Mouse (Mus musculus) hindbrain, postnatal 0 days (tissue): ENCODE measurements around the gene Pcid2. TPM values are rescaled to one million over a fixed set of nuclear protein-coding genes. Genes with fewer than 3 reads are reported as not detected.
A peak's percentile ranks its signal among the peaks of the same experiment; 100 is the strongest.
"Not testable (repeated sequence)": the region's sequence is repeated elsewhere in the genome, so short reads cannot be mapped to it uniquely, and the experiment has no call there.

ENCODE experiments used
- ATAC-seq: fragments of 200-750 bp; cut with Nextera tagmentation; 2 replicates; pipeline ENCODE4 v1.8.0; 2017; ENCODE audit warnings: mild to moderate bottlenecking, moderate TSS enrichment, moderate library complexity
- DNase-seq: peaks from one replicate; pipeline ENCODE4 v3.0.0-alpha.2; 2015; ENCODE audit warnings: low spot score
- H3K27ac ChIP-seq: fragments of 300-500 bp; sonication (generic); 2 replicates; pipeline ENCODE4 v1.5.1; 2014; ENCODE audit warnings: mild to moderate bottlenecking
- H3K27me3 ChIP-seq: fragments of 300-500 bp; sonication (generic); 2 replicates; pipeline ENCODE4 v1.6.1; 2014; ENCODE audit warnings: low read length, mixed read lengths; ENCODE audit not compliant: insufficient read depth
- H3K36me3 ChIP-seq: fragments of 300-500 bp; sonication (generic); 2 replicates; pipeline ENCODE4 v1.6.1; 2014; ENCODE audit warnings: low read length, mixed read lengths; ENCODE audit not compliant: insufficient read depth
- H3K4me1 ChIP-seq: fragments of 300-500 bp; sonication (generic); 2 replicates; pipeline ENCODE4 v1.6.1; 2014; ENCODE audit warnings: antibody characterized with exemption, low read length, mixed read lengths; ENCODE audit not compliant: insufficient read depth
- H3K4me2 ChIP-seq: fragments of 300-500 bp; sonication (generic); 2 replicates; pipeline ENCODE4 v1.6.1; 2014; ENCODE audit warnings: low read depth, mild to moderate bottlenecking, low read length, moderate library complexity, mixed read lengths
- H3K4me3 ChIP-seq: fragments of 300-500 bp; sonication (generic); 2 replicates; pipeline ENCODE4 v1.5.1; 2014; ENCODE audit warnings: low read length
- H3K9ac ChIP-seq: fragments of 300-500 bp; sonication (generic); replicated peaks from 2 replicates; pipeline ENCODE4 v1.6.1; 2014; ENCODE audit warnings: mild to moderate bottlenecking, low read length, moderate library complexity, mixed read lengths
- H3K9me3 ChIP-seq: fragments of 300-500 bp; sonication (generic); 2 replicates; pipeline ENCODE4 v1.6.1; 2016; ENCODE audit warnings: low read length, mixed read lengths
- CTCF ChIP-seq: IDR thresholded peaks from 2 replicates; pipeline ENCODE4 v1.5.1; 2016; ENCODE audit warnings: antibody characterized with exemption, control low read depth, low read depth
- WGBS: fragments of 180-500 bp; shearing (Covaris S2); extraction: QIAGEN DNeasy Blood & Tissue Kit; methylation state at CpG from one replicate; pipeline ENCODE4 v1.1.7; 2014; 5-methylcytosine and 5-hydroxymethylcytosine counted together
- polyA plus RNA-seq: library from polyadenylated mRNA; unstranded; fragments of >200 nt; fragmentation: Nextera tagmentation; extraction: Ambion mirVana; gene quantifications from 2 replicates; pipeline ENCODE4 v1.2.1, GENCODE M21; 2015
- total RNA-seq: library from RNA; depleted of rRNA; stranded (reverse); fragments of >200 nt; gene quantifications from 2 replicates; pipeline ENCODE4 v1.2.3, GENCODE M21; 2014

Gene Pcid2
- total and polyA plus RNA-seq, 2 experiments from 2014 or later: 29.1 to 31.5 TPM

GRCm38 (mm10) chr8:13139641-13140182 lies 34.5 kb upstream of the Pcid2 start:
- TF ChIP-seq CTCF: no peak
- DNase-seq (no peak), ATAC-seq (no peak)
- H3K27me3 ChIP-seq: no peaks in the 10 kb centered on the region
- no peak overlapping the region for H3K9ac ChIP-seq
- WGBS: 95% methylated on average over 6 of the region's 6 CpGs
- H3K4me2 ChIP-seq: no peak overlapping the region
- no peak overlapping the region for H3K27ac ChIP-seq
- H3K4me1 ChIP-seq: no peaks in the 10 kb centered on the region
- no peaks in the 10 kb centered on the region for H3K9me3 ChIP-seq
- H3K36me3 ChIP-seq: peaks cover 88% of the 10 kb centered on the region
- H3K4me3 ChIP-seq: no peak overlapping the region

- ATAC-seq, H3K4me2 ChIP-seq, H3K27me3 ChIP-seq, H3K9me3 ChIP-seq, H3K9ac ChIP-seq, H3K27ac ChIP-seq, H3K4me3 ChIP-seq, H3K4me1 ChIP-seq: not testable (repeated sequence)
- TF ChIP-seq CTCF: peak; percentile 68
- DNase-seq: peak; percentile 71
- 70% methylated on average over 9 of the region's 9 CpGs for WGBS
- H3K36me3 ChIP-seq: peaks cover 80% of the 10 kb centered on the region
Observed at GRCm38 (mm10) chr8:13132220-13132619, 27.0 kb upstream of the Pcid2 start.

- TF ChIP-seq CTCF: no peak
- DNase-seq (no peak), ATAC-seq (no peak)
- Histone ChIP-seq H3K27ac (no peak overlapping the region), H3K27me3 (no peaks in the 10 kb centered on the region), H3K36me3 (peaks cover 51% of the 10 kb centered on the region), H3K9ac (no peak overlapping the region), H3K4me1 (no peaks in the 10 kb centered on the region), H3K4me2 (no peak overlapping the region), H3K4me3 (no peak overlapping the region), H3K9me3 (no peaks in the 10 kb centered on the region)
- 93% methylated on average over 8 of the region's 8 CpGs for WGBS
Observed at GRCm38 (mm10) chr8:13124897-13125296, 19.6 kb upstream of the Pcid2 start.

DNA sequence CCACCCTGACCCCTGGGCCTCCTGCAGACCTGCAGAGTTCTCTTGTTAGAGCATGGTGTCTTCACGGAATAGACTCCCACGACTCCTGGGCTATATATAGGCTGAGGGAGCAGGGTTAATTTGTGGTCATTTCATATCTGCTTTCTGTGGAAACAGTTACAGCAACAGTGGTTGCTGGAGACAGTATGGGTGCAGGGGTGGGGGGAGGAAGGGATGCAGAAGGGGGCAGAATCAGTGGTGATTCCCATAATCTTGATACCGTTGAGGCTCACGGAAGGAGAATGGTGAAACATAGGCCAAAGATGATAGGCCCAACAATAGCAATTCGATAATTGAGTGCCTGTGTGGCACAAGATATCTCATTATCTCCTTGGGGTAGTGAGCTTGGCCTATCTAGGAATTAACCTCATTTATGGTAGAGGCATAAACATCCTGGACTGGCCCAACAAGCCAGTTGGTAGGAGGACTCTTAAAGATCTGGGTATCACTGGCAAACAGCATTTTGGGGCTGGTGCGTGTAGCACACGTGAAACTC lies 17.7 kb upstream of the Pcid2 start:
- ATAC-seq (no peak), DNase-seq (no peak)
- H3K9ac ChIP-seq: no peak overlapping the region
- no peaks in the 10 kb centered on the region for H3K4me1 ChIP-seq
- H3K27me3 ChIP-seq: no peaks in the 10 kb centered on the region
- H3K4me2 ChIP-seq: no peak overlapping the region
- TF ChIP-seq CTCF: no peak
- no peak overlapping the region for H3K27ac ChIP-seq
- no peaks in the 10 kb centered on the region for H3K9me3 ChIP-seq
- 95% methylated on average over 7 of the region's 7 CpGs for WGBS
- no peak overlapping the region for H3K4me3 ChIP-seq
- H3K36me3 ChIP-seq: peaks cover 42% of the 10 kb centered on the region

- H3K4me2 ChIP-seq: no peak overlapping the region
- DNase-seq (no peak), ATAC-seq (no peak)
- H3K36me3 ChIP-seq: peaks cover 34% of the 10 kb centered on the region
- no peak for TF ChIP-seq CTCF
- no peaks in the 10 kb centered on the region for H3K4me1 ChIP-seq
- H3K27me3 ChIP-seq: no peaks in the 10 kb centered on the region
- H3K4me3 ChIP-seq: no peak overlapping the region
- no peaks in the 10 kb centered on the region for H3K9me3 ChIP-seq
- 86% methylated on average over 7 of the region's 7 CpGs for WGBS
- H3K27ac ChIP-seq: no peak overlapping the region
- no peak overlapping the region for H3K9ac ChIP-seq
Observed at GRCm38 (mm10) chr8:13120882-13121665, 15.8 kb upstream of the Pcid2 start.

DNA sequence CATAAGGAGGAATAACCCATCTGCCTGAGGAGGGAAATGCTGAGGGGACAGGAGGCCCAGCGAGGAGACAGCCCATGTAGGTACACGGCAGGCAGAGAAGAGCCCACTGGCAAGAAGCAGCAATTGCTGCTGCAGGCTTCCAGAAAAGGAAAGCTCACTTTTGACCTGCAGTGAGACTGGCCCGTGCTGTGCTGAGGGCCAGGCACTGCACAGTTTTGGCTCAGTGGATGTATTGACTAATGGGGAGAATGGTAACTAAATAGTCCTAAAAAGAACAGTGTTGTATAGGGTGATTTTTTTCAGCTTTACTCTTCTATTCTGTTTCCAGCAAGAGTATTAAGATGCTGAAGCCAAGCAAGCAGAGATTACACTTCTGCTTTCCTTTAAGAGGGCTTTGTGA lies 13.3 kb upstream of the Pcid2 start:
- Histone ChIP-seq H3K27me3 (no peaks in the 10 kb centered on the region), H3K36me3 (peaks cover 17% of the 10 kb centered on the region), H3K9ac (no peak overlapping the region), H3K4me1 (no peaks in the 10 kb centered on the region), H3K9me3 (no peaks in the 10 kb centered on the region), H3K27ac (no peak overlapping the region), H3K4me3 (no peak overlapping the region), H3K4me2 (no peak overlapping the region)
- ATAC-seq (no peak), DNase-seq (no peak)
- 82% methylated on average over 3 of the region's 3 CpGs for WGBS
- no peak for TF ChIP-seq CTCF

- H3K36me3 ChIP-seq: peaks cover 14% of the 10 kb centered on the region; the same call in 1 of the 2 replicates
- no peaks in the 10 kb centered on the region for H3K4me1 ChIP-seq
- DNase-seq (no peak), ATAC-seq (no peak)
- H3K27me3 ChIP-seq: no peaks in the 10 kb centered on the region
- WGBS: 93% methylated on average over 2 of the region's 2 CpGs
- no peak overlapping the region for H3K9ac ChIP-seq
- no peak overlapping the region for H3K4me2 ChIP-seq
- no peak overlapping the region for H3K27ac ChIP-seq
- no peak overlapping the region for H3K4me3 ChIP-seq
- TF ChIP-seq CTCF: no peak
- no peaks in the 10 kb centered on the region for H3K9me3 ChIP-seq
Observed at GRCm38 (mm10) chr8:13117096-13117495, 11.8 kb upstream of the Pcid2 start.
